Mouse (Mus musculus) lung, embryonic 15.5 days (tissue): ENCODE results near the gene Rxra. TPM values are rescaled to one million over a fixed set of nuclear protein-coding genes. Genes with fewer than 3 reads are reported as not detected.

Experiments used
- ATAC-seq: fragments of 200-750 bp; cut with Nextera tagmentation; 2 replicates; pipeline ENCODE4 v1.8.0; 2017; ENCODE audit warnings: moderate number of reproducible peaks, borderline replicate concordance; ENCODE audit not compliant: low FRiP score, low TSS enrichment; ENCODE audit errors: extremely low read depth
- H3K27ac ChIP-seq: fragments of 300-500 bp; sonication (generic); 2 replicates; pipeline ENCODE4 v1.5.1; 2015; ENCODE audit warnings: moderate library complexity, mild to moderate bottlenecking, inconsistent platforms
- H3K27me3 ChIP-seq: fragments of 300-500 bp; sonication (generic); 2 replicates; pipeline ENCODE4 v1.6.1; 2015; ENCODE audit warnings: inconsistent platforms
- H3K36me3 ChIP-seq: fragments of 300-500 bp; sonication (generic); 2 replicates; pipeline ENCODE4 v1.6.1; 2015; ENCODE audit warnings: inconsistent platforms
- H3K4me1 ChIP-seq: fragments of 300-500 bp; sonication (generic); 2 replicates; pipeline ENCODE4 v1.6.1; 2015; ENCODE audit warnings: inconsistent platforms
- H3K4me2 ChIP-seq: fragments of 300-500 bp; sonication (generic); 2 replicates; pipeline ENCODE4 v1.6.1; 2015; ENCODE audit warnings: inconsistent platforms, mild to moderate bottlenecking, moderate library complexity
- H3K4me3 ChIP-seq: fragments of 300-500 bp; sonication (generic); 2 replicates; pipeline ENCODE4 v1.5.1; 2015; ENCODE audit warnings: mild to moderate bottlenecking, inconsistent platforms
- H3K9ac ChIP-seq: fragments of 300-500 bp; sonication (generic); 2 replicates; pipeline ENCODE4 v1.6.1; 2015; ENCODE audit warnings: inconsistent platforms
- H3K9me3 ChIP-seq: fragments of 300-500 bp; sonication (generic); 2 replicates; pipeline ENCODE4 v1.6.1; 2016; ENCODE audit warnings: inconsistent platforms
- WGBS: fragments of 180-500 bp; shearing (Covaris S2); methylation state at CpG from one replicate; pipeline ENCODE4 v1.1.7; 2015; 5-methylcytosine and 5-hydroxymethylcytosine counted together
- polyA plus RNA-seq: library from polyadenylated mRNA; unstranded; fragments of >200 nt; fragmentation: Nextera tagmentation; extraction: Ambion mirVana; gene quantifications from 2 replicates; pipeline ENCODE4 v1.2.1, GENCODE M21; 2015

Rxra gene
- polyA plus RNA-seq, 1 experiment from 2014 or later: 13.5 TPM

DNA sequence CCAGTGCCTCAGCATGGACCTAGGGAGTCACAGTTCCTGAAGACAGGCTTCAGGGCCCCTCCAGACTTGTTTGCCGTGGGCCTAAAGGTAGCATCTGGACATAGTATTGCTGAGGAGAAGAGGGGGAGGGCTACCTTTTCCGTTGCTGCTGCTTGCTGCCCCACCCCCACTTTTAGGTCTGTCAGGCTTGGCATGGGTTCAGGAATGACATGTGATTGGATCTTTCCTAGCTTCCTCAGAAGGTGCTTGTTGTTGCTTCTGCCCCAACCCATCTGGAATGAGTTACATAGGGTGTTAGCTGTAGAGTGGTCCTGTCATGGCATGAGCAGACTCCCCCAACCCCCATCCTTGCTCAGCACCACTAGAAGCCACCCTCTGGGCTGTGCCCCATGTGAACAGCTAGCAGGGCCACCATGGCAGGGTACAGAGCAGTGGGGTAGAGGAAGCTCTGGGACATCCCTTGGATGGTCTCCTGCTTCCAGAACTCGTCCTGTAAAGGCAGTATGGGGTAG, 34.7 kb downstream of the Rxra start:
- Histone ChIP-seq H3K27me3 (no peaks in the 10 kb centered on the region), H3K4me2 (no peak overlapping the region), H3K4me3 (no peak overlapping the region), H3K9me3 (no peaks in the 10 kb centered on the region), H3K9ac (no peak overlapping the region), H3K36me3 (no peaks in the 10 kb centered on the region), H3K4me1 (peaks cover 43% of the 10 kb centered on the region), H3K27ac (no peak overlapping the region)
- 27% methylated on average over 3 of the region's 3 CpGs for WGBS
- no peak for ATAC-seq

DNA sequence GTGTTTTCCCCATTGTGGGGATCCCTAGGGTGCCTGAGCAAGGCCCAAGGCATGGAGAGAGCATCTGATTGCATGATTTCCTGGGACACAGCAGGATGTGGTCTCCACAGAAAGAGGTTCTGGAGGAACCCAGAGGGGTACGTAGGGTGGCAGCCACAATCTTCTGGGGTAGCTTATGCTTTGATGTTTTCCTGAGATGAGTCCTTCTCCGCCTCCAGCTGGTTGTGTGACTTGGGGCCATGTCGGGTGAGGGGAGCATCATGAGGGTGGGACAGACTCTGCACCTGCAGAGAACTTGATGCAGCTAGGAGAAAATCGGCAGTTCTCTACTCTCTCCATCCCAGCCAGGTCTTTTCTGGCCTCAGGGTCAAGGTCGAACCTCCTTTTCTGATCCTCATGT, 36.4 kb downstream of the Rxra start:
- no peaks in the 10 kb centered on the region for H3K9me3 ChIP-seq
- peaks cover 60% of the 10 kb centered on the region for H3K4me1 ChIP-seq
- no peak overlapping the region for H3K9ac ChIP-seq
- no peak overlapping the region for H3K4me3 ChIP-seq
- no peak overlapping the region for H3K27ac ChIP-seq
- H3K27me3 ChIP-seq: no peaks in the 10 kb centered on the region
- 85% methylated on average over 5 of the region's 5 CpGs for WGBS
- H3K4me2 ChIP-seq: no peak overlapping the region
- no peaks in the 10 kb centered on the region for H3K36me3 ChIP-seq
- no peak for ATAC-seq

DNA sequence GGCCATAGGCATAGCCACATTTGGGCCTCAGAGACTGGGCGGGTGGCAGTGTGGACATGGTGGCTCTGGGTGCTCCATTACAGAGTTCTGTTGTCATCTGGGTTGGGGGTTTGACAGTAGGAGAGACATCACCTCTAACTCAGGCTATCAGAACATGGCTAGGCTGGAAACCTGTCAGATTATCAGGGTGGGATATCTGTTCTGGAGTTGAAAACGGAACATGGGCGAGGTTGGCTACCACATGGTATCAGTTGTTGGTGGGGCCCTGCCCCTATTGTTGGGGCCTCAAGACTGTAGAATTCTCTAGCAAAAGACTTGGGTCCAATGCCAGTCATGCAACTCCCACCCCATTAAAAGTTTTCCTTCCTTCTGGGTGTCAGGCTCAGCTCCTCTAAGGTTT, 37.1 kb downstream of the Rxra start:
- peaks cover 67% of the 10 kb centered on the region for H3K4me1 ChIP-seq

DNA sequence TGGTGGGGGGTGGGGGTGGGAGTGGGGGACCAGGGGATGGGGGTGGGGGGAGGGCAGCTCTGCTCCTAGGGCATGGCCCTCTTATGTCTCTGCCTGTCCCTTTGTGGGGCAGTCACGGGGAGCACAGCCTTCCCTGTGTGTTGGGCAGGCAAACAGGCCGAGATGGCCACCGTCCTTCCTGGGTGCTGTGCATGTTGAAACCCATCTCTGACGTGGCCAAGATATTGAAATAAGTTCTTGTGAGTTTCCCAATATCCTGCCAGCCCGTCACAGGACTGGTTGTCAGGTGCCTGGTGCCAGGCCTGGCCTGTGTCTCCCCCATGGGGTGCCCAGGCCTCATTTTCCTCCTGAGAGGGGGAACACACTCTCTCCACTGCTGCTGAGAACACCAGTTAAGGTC, 37.9 kb downstream of the Rxra start:
- WGBS: 84% methylated on average over 5 of the region's 5 CpGs
- Histone ChIP-seq H3K9ac (no peak overlapping the region), H3K9me3 (no peaks in the 10 kb centered on the region), H3K4me3 (no peak overlapping the region), H3K27ac (no peak overlapping the region), H3K27me3 (no peaks in the 10 kb centered on the region), H3K36me3 (no peaks in the 10 kb centered on the region), H3K4me2 (no peak overlapping the region), H3K4me1 (peaks cover 75% of the 10 kb centered on the region)
- no peak for ATAC-seq

More for the DNA sequence above, 37.1 kb downstream of the Rxra start:
- H3K9me3 ChIP-seq: no peaks in the 10 kb centered on the region
- no peaks in the 10 kb centered on the region for H3K27me3 ChIP-seq
- no peak overlapping the region for H3K9ac ChIP-seq
- no peak overlapping the region for H3K4me3 ChIP-seq
- WGBS: 92% methylated on average over 3 of the region's 3 CpGs
- no peak overlapping the region for H3K4me2 ChIP-seq
- H3K27ac ChIP-seq: no peak overlapping the region
- no peak for ATAC-seq
- H3K36me3 ChIP-seq: no peaks in the 10 kb centered on the region

DNA sequence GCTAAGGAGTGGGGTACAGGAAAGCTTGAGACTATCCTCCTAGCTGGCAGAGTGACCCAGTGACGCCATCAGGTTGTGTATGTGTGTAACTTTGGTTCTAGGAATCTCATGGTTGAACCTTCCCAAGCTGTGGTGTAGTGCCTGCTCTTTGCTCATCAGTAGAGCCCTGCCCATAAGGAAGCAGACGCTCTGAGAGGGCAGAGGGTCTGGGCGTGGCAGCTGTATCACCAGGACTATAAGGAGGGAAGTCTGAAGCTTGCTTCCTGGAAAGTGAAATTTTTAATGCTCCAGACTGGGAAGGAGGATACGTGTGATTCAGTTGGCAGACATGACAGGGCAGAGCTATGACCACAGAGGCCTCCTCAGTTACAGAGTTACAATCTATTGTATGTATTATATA, 39.0 kb downstream of the Rxra start:
- 56% methylated on average over 4 of the region's 4 CpGs for WGBS
- H3K27ac ChIP-seq: no peak overlapping the region
- peaks cover 79% of the 10 kb centered on the region for H3K4me1 ChIP-seq
- no peak overlapping the region for H3K4me3 ChIP-seq
- ATAC-seq: no peak
- H3K27me3 ChIP-seq: no peaks in the 10 kb centered on the region
- H3K9me3 ChIP-seq: no peaks in the 10 kb centered on the region
- no peaks in the 10 kb centered on the region for H3K36me3 ChIP-seq
- H3K4me2 ChIP-seq: no peak overlapping the region
- H3K9ac ChIP-seq: no peak overlapping the region

DNA sequence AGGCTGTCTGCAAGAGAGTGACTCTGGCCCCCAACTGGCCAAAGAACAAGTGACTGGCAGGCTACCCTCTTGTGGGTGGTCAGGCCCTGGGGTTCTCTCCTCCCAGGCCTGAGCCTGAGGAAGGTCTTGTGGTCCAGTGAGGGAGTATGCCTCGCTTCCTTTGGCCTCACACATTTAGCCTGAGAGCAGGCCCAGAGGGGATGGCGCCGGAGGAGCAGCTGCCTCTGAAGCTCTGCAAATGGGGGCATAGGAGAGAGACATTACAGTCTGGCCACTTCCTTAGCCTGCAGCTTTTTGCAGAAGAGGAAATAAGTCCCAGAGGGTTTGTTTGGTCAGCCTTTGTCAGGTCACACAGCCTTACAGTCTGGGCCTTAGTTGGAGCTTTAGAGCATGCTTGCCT, 40.1 kb downstream of the Rxra start:
- Histone ChIP-seq H3K4me2 (no peak overlapping the region), H3K9me3 (no peaks in the 10 kb centered on the region), H3K27me3 (no peaks in the 10 kb centered on the region), H3K27ac (peak overlapping the region; percentile 38), H3K9ac (no peak overlapping the region; the same call in 1 of the 2 replicates), H3K4me1 (peaks cover 68% of the 10 kb centered on the region), H3K36me3 (no peaks in the 10 kb centered on the region), H3K4me3 (no peak overlapping the region)
- no peak for ATAC-seq
- 66% methylated on average over 3 of the region's 3 CpGs for WGBS

DNA sequence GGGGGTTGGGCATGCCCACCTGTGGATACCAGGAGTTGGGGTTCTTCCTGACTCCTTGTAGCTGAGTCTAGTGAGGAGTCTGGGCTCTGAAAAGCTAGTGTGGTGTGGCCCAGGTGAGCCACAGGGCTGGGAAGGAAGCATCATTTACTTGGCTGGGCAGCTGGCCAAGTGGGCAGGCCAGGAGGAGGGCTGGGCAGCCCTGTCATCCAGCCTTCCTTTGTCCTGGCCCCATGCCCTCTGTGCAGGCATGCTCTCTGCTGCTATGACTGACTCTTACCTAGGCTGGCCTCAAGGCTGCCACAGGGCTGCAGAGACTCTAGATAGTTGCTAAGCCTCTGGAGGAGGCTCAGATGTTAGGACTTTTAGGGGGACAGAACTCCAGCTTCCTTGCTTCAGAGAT, 42.0 kb downstream of the Rxra start:
- H3K27ac ChIP-seq: peak overlapping the region; percentile 4; the same call in 1 of the 2 replicates
- no peaks in the 10 kb centered on the region for H3K36me3 ChIP-seq
- no peak overlapping the region for H3K4me2 ChIP-seq
- H3K4me3 ChIP-seq: no peak overlapping the region
- H3K9ac ChIP-seq: no peak overlapping the region
- no peaks in the 10 kb centered on the region for H3K9me3 ChIP-seq
- H3K27me3 ChIP-seq: no peaks in the 10 kb centered on the region
- H3K4me1 ChIP-seq: peaks cover 64% of the 10 kb centered on the region
- peak; percentile 37; the same call in 1 of the 2 replicates for ATAC-seq

DNA sequence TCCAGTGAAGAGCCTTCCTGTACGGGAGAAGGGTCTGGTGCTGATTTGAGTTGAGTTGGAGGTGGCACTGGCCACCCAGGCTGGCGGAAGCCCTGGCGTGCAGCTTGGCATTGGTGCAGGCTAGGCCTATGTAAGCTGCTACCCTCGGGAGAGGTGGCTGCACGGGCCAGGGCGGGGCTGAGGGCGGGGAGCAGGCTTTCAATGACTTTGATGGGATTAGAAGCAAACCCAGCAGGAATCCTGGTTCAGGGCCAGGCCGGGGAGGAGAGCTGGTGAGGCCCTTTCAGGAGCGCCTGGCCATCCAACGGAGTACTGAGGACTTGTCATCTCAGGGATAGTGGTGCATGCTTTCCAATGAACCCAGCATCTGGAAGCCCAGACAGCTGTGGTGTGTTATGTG, 43.4 kb downstream of the Rxra start:
- no peaks in the 10 kb centered on the region for H3K9me3 ChIP-seq
- no peak overlapping the region for H3K4me3 ChIP-seq
- no peak overlapping the region for H3K9ac ChIP-seq
- ATAC-seq: no peak
- H3K27ac ChIP-seq: no peak overlapping the region
- WGBS: 49% methylated on average over 10 of the region's 10 CpGs
- no peaks in the 10 kb centered on the region for H3K27me3 ChIP-seq
- no peaks in the 10 kb centered on the region for H3K36me3 ChIP-seq
- peaks cover 52% of the 10 kb centered on the region for H3K4me1 ChIP-seq
- H3K4me2 ChIP-seq: no peak overlapping the region

DNA sequence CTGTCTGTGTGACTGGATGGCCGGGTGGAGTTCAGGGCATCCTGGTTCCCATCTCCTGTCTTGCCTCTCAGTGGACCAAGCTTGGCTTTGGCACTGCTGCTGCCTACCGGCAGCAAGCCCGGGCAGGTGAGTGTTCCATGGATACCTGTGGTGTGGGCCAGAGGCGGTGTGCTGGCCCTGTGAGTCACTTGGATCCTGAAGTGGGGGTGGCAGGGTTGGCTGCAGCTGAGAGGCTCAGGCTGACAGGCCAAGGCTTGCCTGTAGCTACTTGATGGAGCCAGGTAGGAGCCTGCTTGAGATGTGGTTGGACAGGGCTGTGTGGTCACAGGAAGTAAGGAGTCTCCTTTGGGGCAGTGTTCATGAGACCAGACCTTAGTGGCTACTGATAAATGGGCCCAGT, 45.4 kb downstream of the Rxra start:
- no peak overlapping the region for H3K4me3 ChIP-seq
- H3K4me1 ChIP-seq: peaks cover 33% of the 10 kb centered on the region
- no peaks in the 10 kb centered on the region for H3K36me3 ChIP-seq
- ATAC-seq: no peak
- no peak overlapping the region for H3K9ac ChIP-seq
- no peak overlapping the region for H3K27ac ChIP-seq
- 90% methylated on average over 4 of the region's 4 CpGs for WGBS
- H3K4me2 ChIP-seq: no peak overlapping the region
- H3K27me3 ChIP-seq: no peaks in the 10 kb centered on the region
- H3K9me3 ChIP-seq: no peaks in the 10 kb centered on the region

DNA sequence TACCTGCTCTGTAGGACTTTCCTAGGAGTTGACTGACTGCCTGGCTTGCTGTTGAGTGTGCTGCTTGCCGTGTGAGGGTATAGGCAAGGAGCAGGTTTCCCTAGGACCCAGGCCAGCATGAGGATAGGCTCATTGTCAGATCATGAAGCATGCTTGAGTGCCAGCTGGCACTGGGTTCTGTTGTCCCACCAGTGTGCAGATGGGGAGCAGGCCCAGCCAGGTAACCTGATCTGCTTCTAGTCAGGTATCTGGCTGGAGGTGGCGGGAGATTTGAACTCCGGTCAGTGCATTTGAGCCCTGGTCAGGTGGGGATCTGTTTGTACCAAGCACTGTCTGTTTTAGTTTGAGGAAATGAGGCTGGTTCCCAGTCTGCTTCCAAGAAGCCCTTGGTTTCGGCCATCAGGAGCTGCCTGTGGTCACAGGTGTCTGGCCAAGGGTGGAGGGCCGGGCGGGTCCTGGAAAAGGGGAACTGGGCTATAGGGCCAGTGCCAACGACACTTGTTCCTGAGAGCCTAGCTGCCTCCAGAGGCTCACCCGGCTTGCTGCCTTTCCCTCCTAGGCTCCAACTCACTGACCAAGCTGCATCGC, 48.6 kb downstream of the Rxra start:
- no peak overlapping the region for H3K4me2 ChIP-seq
- ATAC-seq: no peak
- no peaks in the 10 kb centered on the region for H3K27me3 ChIP-seq
- no peaks in the 10 kb centered on the region for H3K9me3 ChIP-seq
- H3K9ac ChIP-seq: no peak overlapping the region
- no peaks in the 10 kb centered on the region for H3K36me3 ChIP-seq
- no peak overlapping the region for H3K27ac ChIP-seq
- no peak overlapping the region for H3K4me3 ChIP-seq
- WGBS: 86% methylated on average over 9 of the region's 9 CpGs
- H3K4me1 ChIP-seq: peaks cover 2% of the 10 kb centered on the region

DNA sequence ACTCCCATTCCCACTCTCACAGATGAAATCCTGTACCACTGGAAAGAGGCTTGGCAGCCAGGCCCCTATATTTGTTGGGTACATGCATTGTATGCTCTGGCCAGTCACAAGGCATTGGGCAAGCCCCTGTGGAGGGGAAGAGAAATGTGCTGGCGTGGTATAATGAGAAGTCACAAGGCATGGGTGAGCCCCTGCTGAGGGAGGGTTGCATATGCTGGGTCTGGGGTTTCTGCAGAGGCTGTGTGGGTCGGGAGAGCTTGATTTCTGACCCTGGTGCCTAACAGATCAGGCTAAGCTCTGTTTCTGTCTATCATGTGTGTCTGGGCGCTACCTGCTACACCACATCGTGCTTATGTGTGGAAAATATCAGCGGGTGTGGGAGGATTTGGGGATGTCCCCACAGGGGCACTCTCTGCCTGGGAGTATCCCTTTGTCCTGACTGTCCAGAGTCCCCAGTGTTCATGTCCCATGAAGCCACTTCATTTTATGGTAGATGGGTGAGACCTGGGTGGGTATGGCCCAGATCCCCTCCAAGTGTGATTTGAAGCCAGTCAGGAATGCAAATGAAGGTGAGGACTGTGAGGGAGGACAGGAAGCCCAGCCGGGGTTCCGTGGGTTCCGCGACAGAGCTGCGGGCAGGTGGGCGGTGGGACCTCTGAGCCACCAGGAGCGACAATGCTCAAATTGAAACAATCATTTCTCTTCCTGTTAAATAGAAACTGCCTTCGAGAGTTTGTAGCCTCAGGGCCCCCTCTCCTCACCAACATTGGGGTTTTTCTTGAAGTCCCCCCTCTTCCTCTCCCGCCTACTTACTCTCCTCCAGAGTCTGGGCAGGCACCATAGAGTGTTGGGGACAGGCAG, 52.0 kb downstream of the Rxra start:
- no peak for ATAC-seq
- Histone ChIP-seq H3K4me3 (no peak overlapping the region), H3K9me3 (no peaks in the 10 kb centered on the region), H3K9ac (no peak overlapping the region), H3K4me1 (peaks cover 20% of the 10 kb centered on the region), H3K27ac (no peak overlapping the region), H3K27me3 (no peaks in the 10 kb centered on the region), H3K4me2 (no peak overlapping the region), H3K36me3 (no peaks in the 10 kb centered on the region)
- 58% methylated on average over 14 of the region's 14 CpGs for WGBS

DNA sequence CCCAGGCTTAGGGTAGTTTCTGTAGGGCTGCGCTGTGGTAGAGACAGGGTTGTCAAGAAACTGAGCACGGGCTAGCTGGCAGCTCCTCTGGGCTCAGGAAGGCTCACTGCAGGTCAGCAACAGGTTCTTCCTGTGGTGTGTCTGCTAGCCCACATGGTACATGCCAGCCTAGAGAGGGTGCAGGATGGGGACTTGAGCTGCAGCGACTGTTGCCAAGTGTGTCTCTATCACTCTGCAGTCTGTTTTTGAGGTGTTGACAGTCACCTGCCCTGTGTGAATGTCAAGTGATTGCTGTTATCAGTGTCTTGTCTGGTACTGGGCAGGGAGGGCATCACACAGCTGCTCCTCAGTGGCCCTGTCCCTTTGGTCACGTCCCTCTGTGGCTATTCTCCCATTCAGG, 52.8 kb downstream of the Rxra start:
- WGBS: 60% methylated on average over 4 of the region's 4 CpGs
- H3K36me3 ChIP-seq: no peaks in the 10 kb centered on the region
- no peaks in the 10 kb centered on the region for H3K9me3 ChIP-seq
- H3K27ac ChIP-seq: no peak overlapping the region
- ATAC-seq: no peak
- no peak overlapping the region for H3K9ac ChIP-seq
- H3K4me2 ChIP-seq: no peak overlapping the region
- H3K27me3 ChIP-seq: no peaks in the 10 kb centered on the region
- H3K4me3 ChIP-seq: no peak overlapping the region
- peaks cover 28% of the 10 kb centered on the region for H3K4me1 ChIP-seq
